Mouse (Mus musculus) testis, adult 2 months (tissue): ENCODE results near the gene Htra3. TPM values are rescaled to one million over a fixed set of nuclear protein-coding genes. Genes with fewer than 3 reads are reported as not detected.
A peak's percentile ranks its signal among the peaks of the same experiment; 100 is the strongest.

Experiments used
- H3K27ac ChIP-seq: fragments of 200-500 bp; 2 replicates; pipeline ENCODE4 v1.5.1; 2012; ENCODE audit warnings: low read depth, low read length; ENCODE audit not compliant: control insufficient read depth, insufficient read depth
- H3K27me3 ChIP-seq: fragments of 200-500 bp; 2 replicates; pipeline ENCODE4 v1.6.1; 2012; ENCODE audit warnings: mild to moderate bottlenecking, low read length, moderate library complexity; ENCODE audit not compliant: control insufficient read depth, insufficient read depth
- H3K36me3 ChIP-seq: fragments of 200-500 bp; 2 replicates; pipeline ENCODE4 v1.6.1; 2012; ENCODE audit warnings: mild to moderate bottlenecking, low read length; ENCODE audit not compliant: control insufficient read depth, insufficient read depth
- H3K4me1 ChIP-seq: fragments of 200-500 bp; 2 replicates; pipeline ENCODE4 v1.6.1; 2012; ENCODE audit warnings: low read length; ENCODE audit not compliant: control insufficient read depth, insufficient read depth
- H3K4me3 ChIP-seq: fragments of 200-500 bp; 2 replicates; pipeline ENCODE4 v1.5.1; 2012; ENCODE audit warnings: low read depth, mild to moderate bottlenecking, low read length, moderate library complexity, mixed read lengths; ENCODE audit not compliant: control insufficient read depth
- CTCF ChIP-seq: fragments of 200-500 bp; IDR thresholded peaks from 2 replicates; pipeline ENCODE4 v1.5.1; 2012; ENCODE audit warnings: low read depth, mild to moderate bottlenecking, inconsistent platforms, low read length, moderate library complexity; ENCODE audit not compliant: control insufficient read depth, insufficient read depth, insufficient replicate concordance
- POLR2A ChIP-seq: fragments of 200-500 bp; IDR thresholded peaks from 2 replicates; pipeline ENCODE4 v1.6.1; 2012; ENCODE audit warnings: low read depth, mild to moderate bottlenecking, inconsistent platforms, low read length, moderate library complexity; ENCODE audit not compliant: control insufficient read depth
- polyA plus RNA-seq: library from polyadenylated mRNA; depleted of rRNA; stranded (reverse); fragments of >200 nt; gene quantifications from 2 replicates; pipeline ENCODE4 v1.2.3, GENCODE M21; 2012

Gene Htra3
- polyA plus RNA-seq, 1 experiment = 15.0 TPM

DNA sequence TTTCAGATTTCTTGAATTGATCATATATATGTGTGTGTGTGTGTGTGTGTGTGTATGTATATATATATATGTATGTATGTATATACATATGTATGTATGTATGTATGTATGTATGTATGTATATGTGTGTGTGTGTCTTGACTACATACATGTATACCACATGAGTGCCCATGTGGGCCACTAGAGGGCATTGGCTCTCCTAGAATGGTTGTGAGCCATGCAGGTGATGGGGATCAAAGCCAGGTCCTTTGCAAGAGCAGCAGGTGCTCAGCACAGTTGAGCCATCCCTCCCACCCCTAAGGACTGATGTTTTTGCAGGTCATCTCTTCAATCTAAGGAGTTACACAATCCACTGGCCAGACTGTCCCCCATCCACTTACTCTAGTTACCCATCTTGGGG, 50.2 kb downstream of the Htra3 start:
- Histone ChIP-seq H3K27ac (no peak overlapping the region), H3K27me3 (no peaks in the 10 kb centered on the region), H3K4me1 (no peaks in the 10 kb centered on the region; the same call in none of the 2 replicates), H3K36me3 (no peaks in the 10 kb centered on the region), H3K4me3 (no peak overlapping the region)
- no peak for TF ChIP-seq POLR2A
- TF ChIP-seq CTCF = no peak

DNA sequence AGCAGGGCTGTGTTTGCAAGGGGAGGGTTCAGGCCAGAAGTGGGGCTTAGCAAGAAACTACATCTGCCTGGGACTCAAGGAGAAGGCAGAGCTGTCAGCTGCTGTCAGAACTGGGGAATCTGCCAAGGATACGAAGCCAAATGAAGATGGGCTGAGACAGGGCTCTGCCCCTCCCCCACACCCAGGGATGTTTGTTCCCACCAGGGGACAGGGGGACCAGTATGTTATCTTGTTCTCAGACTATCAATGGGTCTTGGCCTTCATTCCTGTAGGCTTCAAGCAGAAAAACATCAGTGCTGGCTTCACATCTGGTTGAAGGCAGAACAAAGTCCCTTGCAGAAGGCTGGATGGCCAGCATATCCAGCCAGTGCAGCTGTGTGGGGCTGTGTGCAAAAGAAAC, 50.9 kb downstream of the Htra3 start:
- Histone ChIP-seq H3K27ac (peak overlapping the region; percentile 40; the same call in 1 of the 2 replicates), H3K27me3 (no peaks in the 10 kb centered on the region), H3K4me1 (no peaks in the 10 kb centered on the region; the same call in none of the 2 replicates), H3K36me3 (no peaks in the 10 kb centered on the region), H3K4me3 (no peak overlapping the region)
- TF ChIP-seq CTCF (no peak), POLR2A (no peak)

DNA sequence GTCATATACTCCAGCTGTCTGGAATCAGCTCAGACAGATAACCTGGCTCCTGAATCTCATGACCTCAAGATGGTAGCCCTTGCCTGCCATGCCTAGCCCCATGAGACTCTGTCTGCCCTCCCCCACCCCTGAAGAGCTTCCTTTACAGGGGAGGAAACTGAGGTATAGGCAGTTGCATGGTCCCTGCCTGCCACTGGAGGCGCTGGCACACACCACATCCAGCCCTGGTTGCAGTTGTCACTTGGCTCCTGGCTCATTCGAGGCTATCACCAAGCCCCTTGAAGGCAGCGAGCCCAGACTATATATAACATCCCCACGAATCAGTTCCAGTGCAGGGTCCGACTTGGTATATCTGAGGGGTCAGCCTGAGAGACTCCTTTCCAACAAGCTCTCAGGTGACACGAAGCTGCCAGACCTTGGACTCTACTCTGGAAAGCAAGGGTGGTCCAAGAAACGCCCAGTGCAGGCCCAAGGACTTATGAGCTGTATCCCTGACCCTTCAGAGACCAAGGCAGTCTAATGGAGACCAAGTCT, 52.2 kb downstream of the Htra3 start:
- Histone ChIP-seq H3K4me3 (no peak overlapping the region), H3K27me3 (no peaks in the 10 kb centered on the region), H3K27ac (no peak overlapping the region), H3K36me3 (no peaks in the 10 kb centered on the region), H3K4me1 (no peaks in the 10 kb centered on the region; the same call in none of the 2 replicates)
- TF ChIP-seq POLR2A (no peak), CTCF (peak; percentile 34; the same call in 1 of the 2 replicates)

DNA sequence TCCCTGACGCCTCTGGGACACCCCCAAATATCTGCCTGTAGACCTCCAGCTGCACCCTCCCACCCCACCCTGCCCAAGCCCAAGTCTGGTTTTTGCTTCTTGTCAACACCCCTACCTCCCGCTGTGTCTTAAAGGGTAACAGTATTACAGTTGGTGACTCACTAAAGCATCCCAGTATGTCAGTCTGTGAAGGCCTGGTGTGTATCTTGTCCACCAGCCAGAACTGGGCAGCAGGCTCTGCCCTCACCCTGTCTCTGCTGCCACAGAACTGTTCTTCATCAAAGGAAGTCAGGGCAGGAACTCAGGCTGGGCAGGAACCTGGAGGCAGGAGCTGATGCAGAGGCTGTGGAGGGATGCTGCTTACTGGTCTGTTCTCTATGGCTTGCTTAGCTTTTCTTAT, 53.2 kb downstream of the Htra3 start:
- no peak for TF ChIP-seq CTCF
- TF ChIP-seq POLR2A = no peak
- Histone ChIP-seq H3K4me1 (no peaks in the 10 kb centered on the region; the same call in none of the 2 replicates), H3K36me3 (no peaks in the 10 kb centered on the region), H3K4me3 (no peak overlapping the region), H3K27me3 (no peaks in the 10 kb centered on the region), H3K27ac (no peak overlapping the region)

DNA sequence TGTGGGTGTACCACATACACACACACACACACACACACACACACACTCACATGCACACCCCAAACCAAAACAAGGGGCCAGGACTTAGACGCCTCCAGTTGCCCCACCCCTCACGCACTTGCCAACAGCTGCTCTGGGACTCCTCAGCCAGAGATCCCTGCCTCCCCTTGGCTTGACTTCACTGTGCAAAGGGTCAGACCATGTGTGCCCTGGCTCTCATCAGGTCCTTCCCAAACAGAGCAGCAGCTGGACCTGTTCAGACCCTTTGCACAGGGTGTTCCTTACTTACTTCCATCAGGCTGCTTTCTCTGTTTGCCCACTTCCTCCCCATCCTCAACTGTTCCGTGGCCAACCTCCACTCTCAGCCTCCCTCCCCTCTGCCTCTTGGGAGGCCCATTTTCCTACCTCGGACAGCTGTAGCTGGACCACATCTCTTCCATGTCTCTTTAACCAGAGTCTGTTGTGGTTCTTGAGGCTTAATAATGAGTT, 54.8 kb downstream of the Htra3 start:
- Histone ChIP-seq H3K27ac (no peak overlapping the region; the same call in 1 of the 2 replicates), H3K36me3 (no peaks in the 10 kb centered on the region), H3K27me3 (no peaks in the 10 kb centered on the region), H3K4me3 (no peak overlapping the region), H3K4me1 (no peaks in the 10 kb centered on the region; the same call in none of the 2 replicates)
- TF ChIP-seq CTCF = no peak

DNA sequence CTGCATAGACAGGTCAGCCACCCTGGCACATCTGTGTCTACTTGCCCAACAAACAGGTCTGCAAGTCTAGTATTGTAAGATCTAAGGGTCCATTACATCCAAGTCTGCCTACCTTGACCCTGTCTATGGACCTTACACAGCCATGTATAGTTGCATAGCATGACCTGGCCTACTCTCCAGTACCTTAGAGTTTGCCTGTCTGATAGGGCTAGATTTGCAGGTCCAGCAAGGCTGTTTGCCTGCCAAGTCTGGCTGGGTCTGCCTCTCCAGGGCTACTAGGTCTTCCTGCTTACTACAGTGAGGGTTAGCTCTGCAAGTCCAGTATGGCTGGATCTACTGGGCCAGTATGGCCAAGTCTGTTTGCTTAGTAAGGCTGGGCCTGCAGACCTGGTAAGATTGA, 55.8 kb downstream of the Htra3 start:
- H3K36me3 ChIP-seq = no peaks in the 10 kb centered on the region
- H3K4me3 ChIP-seq = no peak overlapping the region
- no peak overlapping the region for H3K27ac ChIP-seq
- H3K4me1 ChIP-seq = no peaks in the 10 kb centered on the region; the same call in none of the 2 replicates
- no peak for TF ChIP-seq POLR2A
- no peak for TF ChIP-seq CTCF
- H3K27me3 ChIP-seq = no peaks in the 10 kb centered on the region

DNA sequence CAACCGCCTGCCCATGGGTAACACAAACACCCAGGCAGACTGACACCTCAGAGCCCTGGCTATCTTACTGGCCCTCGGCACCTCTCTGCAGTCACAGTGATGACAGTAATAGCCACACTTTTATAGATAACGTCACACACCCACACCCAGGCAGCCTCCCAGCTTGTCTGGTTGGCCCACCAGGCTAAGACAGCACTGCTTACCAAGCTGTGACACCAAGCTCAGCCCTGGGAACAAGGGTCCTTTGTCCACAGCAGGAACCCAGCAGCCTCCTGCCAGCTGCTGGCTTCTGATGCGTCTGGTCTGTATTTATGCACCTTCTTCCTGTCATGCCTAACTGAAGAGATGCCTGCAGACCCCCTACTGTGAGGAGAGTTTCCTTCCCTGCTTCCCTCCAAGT, 58.5 kb downstream of the Htra3 start:
- Histone ChIP-seq H3K36me3 (no peaks in the 10 kb centered on the region), H3K4me1 (no peaks in the 10 kb centered on the region; the same call in 1 of the 2 replicates), H3K27ac (no peak overlapping the region), H3K4me3 (no peak overlapping the region), H3K27me3 (no peaks in the 10 kb centered on the region)
- TF ChIP-seq POLR2A (no peak), CTCF (no peak)

DNA sequence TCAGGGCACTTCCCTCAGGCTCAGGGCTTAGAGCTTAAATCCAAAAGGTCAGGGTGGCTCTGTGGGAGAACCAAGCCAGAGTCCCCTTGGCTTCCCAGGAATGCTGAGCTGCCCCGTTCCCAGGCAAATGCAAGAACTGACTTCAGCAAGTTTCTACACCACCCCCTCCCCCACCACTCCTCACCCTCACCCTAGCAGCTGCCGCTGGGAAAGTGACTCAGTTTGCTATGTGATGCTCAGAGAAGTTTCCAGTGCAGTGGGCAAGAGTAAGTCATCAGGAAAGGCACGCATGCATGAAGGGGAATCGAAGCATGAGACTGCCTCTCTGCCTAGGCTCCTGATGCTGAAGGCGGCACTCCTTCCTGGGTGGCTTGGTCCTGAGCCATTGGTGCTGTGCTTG, 62.6 kb downstream of the Htra3 start:
- Histone ChIP-seq H3K36me3 (no peaks in the 10 kb centered on the region), H3K27me3 (no peaks in the 10 kb centered on the region), H3K4me3 (no peak overlapping the region), H3K27ac (no peak overlapping the region), H3K4me1 (no peaks in the 10 kb centered on the region)
- TF ChIP-seq POLR2A (no peak), CTCF (no peak)
